Mouse (Mus musculus) lung, adult 2 months (tissue): ENCODE data around the gene Sipa1l1.

Source experiments
- CTCF ChIP-seq: fragments of 200-500 bp; IDR thresholded peaks from 2 replicates; pipeline ENCODE4 v1.5.1; 2011; ENCODE audit warnings: mild to moderate bottlenecking, low read length, control low read depth; ENCODE audit not compliant: insufficient read depth
- POLR2A ChIP-seq: fragments of 200-500 bp; IDR thresholded peaks from 2 replicates; pipeline ENCODE4 v1.6.1; 2011; ENCODE audit warnings: low read depth, mild to moderate bottlenecking, control low read depth, low read length, borderline replicate concordance; ENCODE audit errors: extremely low read depth

DNA sequence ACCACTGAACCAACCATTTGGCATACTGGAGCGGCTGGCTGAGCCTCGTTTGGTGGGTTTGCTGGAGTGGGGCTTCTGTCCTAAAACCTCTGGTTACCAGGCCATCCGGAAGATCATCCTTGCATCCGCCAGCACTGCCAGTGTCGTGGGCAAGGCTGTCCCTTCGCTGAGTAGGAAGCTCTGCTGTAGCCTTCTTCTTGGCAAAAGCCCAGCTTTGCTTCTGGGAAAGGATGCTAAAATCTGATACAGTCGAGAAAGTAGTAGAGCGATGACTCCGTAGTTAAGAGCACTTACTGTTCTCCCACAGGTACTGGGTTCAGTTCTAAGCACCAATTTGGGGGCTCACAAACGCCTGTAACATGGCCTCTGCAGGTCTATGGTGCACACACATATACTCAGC lies 47.2 kb upstream of the Sipa1l1 start:
- TF ChIP-seq CTCF = no peak
- TF ChIP-seq POLR2A = no peak
